Mouse (Mus musculus) olfactory bulb, adult 2 months (tissue): ENCODE measurements around the gene Zfp512.

Source experiments
- CTCF ChIP-seq: fragments of 200-500 bp; IDR thresholded peaks from 2 replicates; pipeline ENCODE4 v1.5.1; 2012; ENCODE audit warnings: low read depth, mild to moderate bottlenecking, low read length, moderate library complexity; ENCODE audit not compliant: insufficient read depth
- POLR2A ChIP-seq: fragments of 200-500 bp; IDR thresholded peaks from 2 replicates; pipeline ENCODE4 v1.6.1; 2012; ENCODE audit warnings: mild to moderate bottlenecking, low read depth, low read length, moderate library complexity; ENCODE audit not compliant: insufficient read depth

DNA sequence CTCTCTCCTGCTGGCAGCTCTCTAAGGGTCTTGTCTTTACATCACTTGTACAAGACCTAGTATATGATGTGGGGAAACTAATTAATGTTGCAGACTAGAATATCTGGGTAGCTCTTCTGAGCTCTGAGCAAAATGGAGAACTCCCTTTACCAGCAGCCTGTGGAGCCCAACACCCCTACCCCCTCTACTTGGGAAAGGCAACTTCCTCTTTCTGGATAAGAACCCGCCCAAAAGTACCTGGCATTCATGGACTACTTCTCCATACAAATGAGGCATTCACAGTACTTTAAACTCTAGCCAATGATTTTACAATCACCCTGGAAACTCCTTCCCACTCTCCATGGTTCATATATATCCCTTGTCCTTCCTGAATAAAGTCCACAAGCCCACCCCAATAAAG, 60.2 kb downstream of the Zfp512 start:
- no peak for TF ChIP-seq CTCF
- no peak for TF ChIP-seq POLR2A
